Mouse (Mus musculus): ENCODE measurements around the gene Acvr1.

Gene Acvr1

GRCm38 (mm10) chr2:58552296-58552695 lies 14.7 kb downstream of the Acvr1 start:
- no peak for DNase-seq

GRCm38 (mm10) chr2:58551866-58552265 lies 15.1 kb downstream of the Acvr1 start:
- no peak for DNase-seq

- no peak for DNase-seq
These were observed 16.5 kb downstream of the Acvr1 start for GRCm38 (mm10) chr2:58550488-58550887.

- DNase-seq = no peak
These were observed 17.0 kb downstream of the Acvr1 start for GRCm38 (mm10) chr2:58549960-58550359.

DNA sequence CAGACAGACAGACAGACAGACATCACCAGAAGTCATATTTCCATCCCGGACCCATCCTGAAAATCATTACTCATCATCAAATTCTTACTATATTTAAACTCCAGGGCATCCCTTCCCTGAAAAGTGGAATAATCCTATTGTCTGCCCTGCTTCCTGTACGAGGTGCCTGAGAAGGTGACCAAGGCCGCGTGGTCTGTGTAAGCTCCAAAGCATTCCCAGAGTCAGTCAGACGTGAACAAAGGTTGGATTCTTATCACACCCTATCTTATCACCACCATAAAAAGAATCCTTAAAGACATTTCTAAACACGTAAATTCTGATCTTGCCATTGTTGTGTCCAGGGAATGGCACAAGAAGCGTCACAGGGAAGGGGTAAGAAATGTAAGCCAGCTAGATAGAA lies 18.0 kb downstream of the Acvr1 start:
- DNase-seq = no peak

GRCm38 (mm10) chr2:58546264-58546663 lies 20.7 kb downstream of the Acvr1 start:
- DNase-seq = no peak

DNA sequence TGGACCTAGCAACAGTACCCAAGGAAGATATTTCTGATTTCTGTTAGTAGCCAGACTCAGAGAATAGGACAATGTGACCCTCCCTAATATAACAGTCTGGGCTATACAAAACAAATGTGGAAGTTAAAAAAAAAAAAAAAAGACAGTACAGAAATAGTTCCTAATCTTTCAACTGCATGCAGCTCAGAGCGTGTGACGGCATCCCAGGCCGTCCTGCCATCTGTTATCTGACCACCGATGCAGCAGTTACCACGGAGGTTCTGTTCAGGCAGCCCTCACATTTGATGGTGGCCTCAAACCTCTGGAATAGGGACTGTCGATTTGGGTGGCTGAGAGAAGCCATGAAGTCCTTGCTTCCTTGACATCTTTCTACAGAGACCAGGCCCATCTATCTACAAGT lies 22.6 kb downstream of the Acvr1 start:
- DNase-seq = no peak

DNA sequence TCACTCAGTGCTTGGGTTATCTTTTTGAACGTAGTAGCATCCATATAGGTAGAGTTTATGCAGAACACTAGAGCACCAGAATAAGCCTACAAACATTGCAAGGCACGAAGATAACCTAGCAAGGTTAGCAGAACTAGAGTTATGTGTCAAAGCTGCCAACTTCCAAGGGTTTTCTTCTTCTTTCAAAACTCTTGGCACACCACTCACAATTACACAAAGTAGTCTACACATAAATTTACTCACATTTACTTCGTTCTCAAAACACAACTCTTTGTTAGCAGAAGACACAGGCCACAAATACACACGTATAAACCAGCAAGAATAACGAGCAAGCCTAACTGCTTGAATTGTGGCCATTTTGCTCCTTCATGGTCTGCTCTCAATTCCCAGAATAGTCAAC lies 23.7 kb downstream of the Acvr1 start:
- DNase-seq = no peak

- no peak for DNase-seq
These were observed 28.8 kb downstream of the Acvr1 start for GRCm38 (mm10) chr2:58538196-58538595.

DNA sequence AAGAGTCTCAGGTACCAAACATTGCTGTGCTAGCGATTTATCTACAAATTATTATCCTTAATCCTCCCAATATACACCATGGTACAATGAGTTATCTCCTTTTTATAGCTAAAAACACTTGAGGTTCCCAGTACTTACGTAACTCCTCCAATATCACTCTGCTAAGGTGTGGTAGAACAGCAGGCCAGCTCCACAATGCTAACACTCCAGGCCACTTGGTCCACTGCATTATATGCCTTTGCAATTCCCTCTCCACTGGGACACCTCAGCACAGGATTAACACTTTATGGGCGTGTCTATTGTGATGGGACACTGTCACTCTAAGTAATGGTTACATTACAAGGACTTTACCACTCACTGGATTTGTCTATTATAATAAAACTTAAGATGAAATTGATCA lies 30.2 kb downstream of the Acvr1 start:
- DNase-seq = peak; percentile 60 to 73

GRCm38 (mm10) chr2:58535233-58535632 lies 31.7 kb downstream of the Acvr1 start:
- DNase-seq = no peak

DNA sequence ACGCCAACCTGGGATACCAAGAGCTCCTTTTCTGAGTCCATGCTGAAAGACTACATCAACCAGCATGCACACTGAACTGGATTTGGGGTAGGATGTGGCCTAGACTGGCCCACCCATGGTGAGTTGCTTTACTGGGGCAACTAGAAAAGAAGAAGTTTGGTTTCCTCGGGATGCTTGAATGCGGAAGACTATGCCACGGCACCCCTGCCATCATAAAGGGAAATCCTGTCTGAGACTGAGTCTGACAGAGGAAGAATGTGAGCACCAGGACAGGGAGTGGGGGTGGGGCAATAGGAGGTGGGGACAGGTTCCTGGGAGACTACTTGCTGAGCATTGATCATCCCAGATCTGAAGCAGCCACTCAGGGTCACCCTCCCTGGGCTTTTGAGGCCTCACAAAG lies 32.6 kb downstream of the Acvr1 start:
- DNase-seq = no peak

DNA sequence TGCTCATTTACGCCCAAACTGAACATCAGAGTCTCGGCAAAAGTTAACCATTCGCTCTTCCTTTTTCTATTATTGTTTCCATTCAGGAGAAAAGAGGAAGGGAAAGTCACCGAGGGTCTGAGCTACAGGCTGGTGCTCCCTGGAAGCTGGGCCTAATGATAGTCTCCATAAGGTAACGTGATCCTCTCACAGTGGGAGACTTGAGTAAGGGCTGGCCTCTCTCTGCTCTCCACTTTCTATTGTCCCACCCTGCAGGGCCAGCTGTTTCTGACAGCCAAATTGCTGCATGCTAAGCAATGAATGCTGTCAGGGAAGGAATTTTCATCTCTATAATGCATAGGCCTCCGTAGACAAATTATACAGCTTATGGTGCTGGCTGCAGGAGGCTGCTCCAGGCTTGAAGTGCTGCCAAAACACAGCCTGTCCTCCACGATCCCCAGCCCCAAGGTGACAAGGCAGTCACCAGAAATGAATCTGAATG lies 33.4 kb downstream of the Acvr1 start:
- no peak for DNase-seq

DNA sequence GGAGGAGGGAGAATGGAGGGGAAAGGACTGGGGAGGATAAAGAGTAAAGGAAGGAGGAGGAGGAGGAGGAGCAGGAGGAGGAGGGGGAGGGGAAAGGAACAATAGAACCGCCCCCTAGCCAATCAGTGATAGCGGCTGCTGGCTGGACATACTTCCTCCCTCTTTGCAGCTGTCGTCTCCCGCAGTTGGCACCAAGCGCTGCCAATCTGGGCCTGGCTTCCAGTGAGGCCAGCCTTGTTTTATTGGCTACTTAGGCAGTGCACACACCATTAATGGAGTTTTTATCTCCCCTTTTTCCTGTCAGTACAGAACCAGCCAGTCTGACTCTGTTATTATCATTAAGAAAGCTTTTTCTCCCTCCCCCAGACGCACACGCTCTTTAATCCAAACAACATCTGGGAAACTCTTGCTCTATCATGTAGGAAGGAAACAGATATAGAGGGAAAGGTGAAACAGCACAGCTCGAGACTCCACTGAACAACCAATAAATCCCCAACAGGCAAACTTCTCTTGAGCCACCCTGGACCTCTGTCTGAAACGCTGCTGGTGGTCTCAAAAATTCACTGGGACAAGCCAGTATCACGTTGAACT lies 34.6 kb downstream of the Acvr1 start:
- peak; percentile 83 to 88 for DNase-seq

DNA sequence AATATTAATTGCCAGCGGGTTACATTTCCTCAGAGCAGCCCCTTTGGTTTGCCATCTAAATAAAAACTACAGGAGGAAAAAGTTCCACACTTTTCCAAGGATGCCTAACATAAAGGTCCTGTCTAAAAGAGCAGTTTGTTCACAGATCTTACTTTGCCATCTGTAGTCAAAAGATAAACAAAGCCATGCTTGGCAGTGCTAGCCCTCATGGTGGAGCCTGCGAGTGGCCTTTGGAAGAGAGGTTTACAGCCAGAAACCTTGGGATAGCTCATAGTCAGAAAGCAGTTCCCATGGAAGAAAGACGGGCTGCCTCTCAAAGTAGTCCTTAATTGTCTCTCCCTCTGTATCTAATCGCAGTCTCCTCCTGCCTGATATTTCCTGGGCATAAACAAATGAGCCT lies 36.4 kb downstream of the Acvr1 start:
- no peak for DNase-seq

- DNase-seq = no peak
These were observed 37.0 kb downstream of the Acvr1 start for GRCm38 (mm10) chr2:58529860-58530440.

GRCm38 (mm10) chr2:58529384-58529783 lies 37.6 kb downstream of the Acvr1 start:
- no peak for DNase-seq

- no peak for DNase-seq
These were observed 39.2 kb downstream of the Acvr1 start for GRCm38 (mm10) chr2:58527786-58528185.

DNA sequence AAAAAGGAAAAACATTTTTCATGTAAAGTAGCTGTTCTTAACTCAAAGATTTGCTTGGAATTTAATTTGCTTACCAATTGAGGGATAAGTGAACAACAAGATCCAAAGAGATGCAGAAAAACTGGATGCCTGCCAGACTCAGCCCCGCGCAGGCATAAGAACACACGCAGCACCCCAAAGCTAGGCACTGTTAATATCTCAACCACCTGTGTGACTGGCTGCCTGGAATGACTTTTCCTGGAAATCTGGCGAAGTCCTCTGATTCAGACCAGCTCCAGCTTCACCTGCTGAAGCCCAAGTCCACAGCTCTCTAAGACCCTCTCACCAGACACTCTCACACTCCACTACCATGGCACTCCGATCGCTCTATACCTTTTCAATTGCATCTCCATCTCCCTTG lies 42.6 kb downstream of the Acvr1 start:
- no peak for DNase-seq

DNA sequence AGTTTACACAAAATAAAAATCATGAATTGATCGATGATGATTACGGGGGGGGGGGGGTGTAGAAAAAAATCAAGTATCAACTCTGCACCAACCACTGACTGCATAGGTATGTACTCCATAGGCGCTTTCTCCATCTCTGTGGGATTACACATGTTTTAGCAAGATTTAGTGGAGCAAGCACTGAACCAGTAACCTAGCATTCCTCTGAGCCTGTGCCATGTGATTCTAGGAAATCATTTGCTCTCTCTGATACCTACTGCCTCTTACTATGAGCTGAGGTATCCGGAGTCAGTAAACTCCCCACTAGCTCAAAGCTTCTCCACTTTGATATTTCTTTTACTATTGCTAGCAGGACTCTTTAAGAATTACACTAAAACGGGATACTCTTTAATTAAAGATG lies 43.1 kb downstream of the Acvr1 start:
- no peak for DNase-seq

DNA sequence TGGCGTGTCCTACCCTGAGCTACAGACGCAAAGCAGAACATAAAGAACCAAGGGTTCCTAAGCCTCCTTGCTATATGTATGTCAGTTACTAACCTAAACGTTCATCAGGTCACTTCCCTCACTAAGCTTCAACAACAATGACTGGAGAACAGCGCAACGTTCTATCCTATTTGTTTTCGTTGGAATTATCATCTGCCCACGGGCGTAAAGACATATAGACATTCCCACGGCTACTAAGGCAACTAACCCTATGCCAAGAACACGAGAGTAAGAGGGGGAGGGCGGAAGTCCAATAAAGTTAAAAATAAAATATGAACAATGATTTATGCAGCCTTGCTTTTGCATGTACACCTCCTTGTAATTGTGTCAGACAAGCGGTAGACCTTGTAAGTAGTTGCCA lies 43.9 kb downstream of the Acvr1 start:
- no peak for DNase-seq

DNA sequence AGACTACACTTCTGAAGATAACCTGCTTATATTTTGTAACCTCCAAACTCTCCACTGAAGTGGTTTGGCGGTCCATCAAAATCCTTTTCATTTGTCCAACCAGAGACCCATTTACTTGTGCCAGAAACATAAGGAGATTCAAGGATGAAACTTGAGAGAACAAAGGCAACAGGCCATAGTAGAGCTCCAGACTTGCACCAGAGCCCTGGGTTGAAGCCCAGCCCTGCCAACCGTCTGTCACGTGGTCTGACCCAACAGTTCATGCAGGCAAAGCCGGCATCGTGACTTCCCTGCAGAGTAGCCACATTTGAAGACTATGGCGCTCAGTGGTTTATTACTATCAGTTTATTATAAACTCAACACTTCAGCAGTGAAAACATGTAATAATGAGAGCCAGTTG lies 45.3 kb downstream of the Acvr1 start:
- peak in 1 of 2 experiments; percentile 38 for DNase-seq

- DNase-seq = no peak
These were observed 46.2 kb downstream of the Acvr1 start for GRCm38 (mm10) chr2:58520727-58521126.

DNA sequence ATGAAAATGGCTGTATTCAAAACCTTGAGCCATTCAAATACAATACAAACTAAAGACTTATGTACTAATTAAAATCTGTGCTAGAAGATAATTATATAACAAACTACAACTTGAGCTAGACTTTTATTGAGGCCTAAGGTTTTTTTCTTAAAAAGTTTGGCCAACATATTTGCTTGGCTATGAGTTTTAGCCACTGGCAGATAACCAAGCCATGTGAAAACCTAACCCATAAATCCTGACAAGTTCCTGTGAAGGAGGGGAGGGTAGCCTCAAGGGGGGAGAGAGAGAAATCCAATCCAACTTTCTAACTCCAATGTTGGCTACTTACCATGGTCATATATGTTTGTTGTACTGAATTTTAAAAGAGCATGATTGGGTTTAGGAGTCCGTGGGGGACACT lies 48.4 kb downstream of the Acvr1 start:
- no peak for DNase-seq

DNA sequence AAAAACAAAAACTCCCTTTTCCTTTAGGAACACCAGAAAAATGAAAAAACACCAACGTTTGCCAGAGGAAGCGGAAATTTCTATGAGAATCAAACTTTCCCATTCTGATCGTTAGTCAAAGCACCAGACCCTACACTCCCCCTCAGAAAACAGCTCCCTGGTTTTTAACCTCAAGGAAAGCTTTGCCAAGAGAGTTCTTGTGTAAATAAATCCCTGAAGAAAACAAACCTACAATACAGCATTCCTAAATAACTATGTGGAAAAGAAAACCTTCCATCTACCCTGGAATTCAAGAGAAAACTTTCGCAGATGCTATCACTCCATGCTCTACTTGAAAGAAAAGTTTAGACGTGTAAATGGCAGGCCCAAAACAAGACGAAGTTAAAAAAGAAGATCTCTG lies 50.0 kb downstream of the Acvr1 start:
- DNase-seq = no peak

Data from lung, adult 18-20 months (tissue).